In genomic region chr17:56537912-56538311, GRCm38 (mm10) we compare ENCODE assay signal across 13 mouse cellular contexts. TPM values are rescaled to one million over a fixed set of nuclear protein-coding genes. Genes with fewer than 3 reads are reported as not detected.
DNase-seq lines count a peak whose midpoint lies in the region; ATAC-seq and TF ChIP-seq lines count a peak whose summit lies in the region.
"Had no signal": no experiment of that assay in that cellular context is flagged by ENCODE, and none has a peak within 500 bp of the region (broad histone marks: within the 10 kb centered on the region; RNA-seq: fewer than 3 reads in every experiment).

No protein-coding gene starts in this region.

- H3K36me3 ChIP-seq in hindbrain, embryonic 11.5 days (ENCODE audit: control insufficient read depth, insufficient read depth, low read length) = no peaks in the 10 kb centered on the region
- H3K36me3 ChIP-seq in neural tube, embryonic 12.5 days = no peaks in the 10 kb centered on the region
- no peaks in the 10 kb centered on the region for H3K36me3 ChIP-seq in kidney, embryonic 15.5 days

- ATAC-seq in hindbrain, embryonic 11.5 days (ENCODE audit: low FRiP score) = peak; percentile 46; the same call in 1 of the 2 replicates
- peak; percentile 54 for ATAC-seq in neural tube, embryonic 12.5 days (ENCODE audit: low FRiP score, low read depth)
- ATAC-seq in kidney, embryonic 15.5 days (replicated peaks; ENCODE audit: low FRiP score) = no peak

- no peaks in the 10 kb centered on the region for H3K27me3 ChIP-seq in hindbrain, embryonic 11.5 days (ENCODE audit: control insufficient read depth, insufficient read depth, low read length)
- H3K27me3 ChIP-seq in neural tube, embryonic 12.5 days (replicated peaks) = no peaks in the 10 kb centered on the region
- H3K27me3 ChIP-seq in kidney, embryonic 15.5 days = no peaks in the 10 kb centered on the region

- no peaks in the 10 kb centered on the region for H3K9me3 ChIP-seq in hindbrain, embryonic 11.5 days (ENCODE audit: control insufficient read depth, low read length)
- no peaks in the 10 kb centered on the region for H3K9me3 ChIP-seq in neural tube, embryonic 12.5 days
- no peaks in the 10 kb centered on the region for H3K9me3 ChIP-seq in kidney, embryonic 15.5 days (replicated peaks)

- H3K4me2 ChIP-seq in hindbrain, embryonic 11.5 days (replicated peaks; ENCODE audit: low read depth, low read length) = no peak overlapping the region
- peak overlapping the region; percentile 16; the same call in 1 of the 2 replicates for H3K4me2 ChIP-seq in neural tube, embryonic 12.5 days (replicated peaks)
- no peak overlapping the region for H3K4me2 ChIP-seq in kidney, embryonic 15.5 days

- intact Hi-C loops in left cerebral cortex, adult 2 months (cut with DNase I) = no loop called here

- H3K27ac ChIP-seq in left cerebral cortex, adult 2 months = no peak overlapping the region
- H3K27ac ChIP-seq in hindbrain, embryonic 11.5 days (ENCODE audit: low read depth, low read length) = no peak overlapping the region
- H3K27ac ChIP-seq in neural tube, embryonic 12.5 days = no peak overlapping the region
- no peak overlapping the region for H3K27ac ChIP-seq in kidney, embryonic 15.5 days

- H3K4me1 ChIP-seq in hindbrain, embryonic 11.5 days (replicated peaks; ENCODE audit: control insufficient read depth, insufficient read depth, low read length) = no peaks in the 10 kb centered on the region; the same call in 1 of the 2 replicates
- H3K4me1 ChIP-seq in neural tube, embryonic 12.5 days = peaks cover 21% of the 10 kb centered on the region
- H3K4me1 ChIP-seq in kidney, embryonic 15.5 days = 0 out of 2 replicates have a peak, but pooled peaks cover 3% of the 10 kb centered on the region

- TF ChIP-seq CTCF in left cerebral cortex, adult 2 months (IDR thresholded peaks at IDR 0.05) = peak; percentile 37

- no peak overlapping the region for H3K4me3 ChIP-seq in left cerebral cortex, adult 2 months
- no peak overlapping the region for H3K4me3 ChIP-seq in hindbrain, embryonic 11.5 days (ENCODE audit: low read depth, low read length)
- H3K4me3 ChIP-seq in neural tube, embryonic 12.5 days = no peak overlapping the region
- no peak overlapping the region for H3K4me3 ChIP-seq in kidney, embryonic 15.5 days (replicated peaks)

- 24% methylated on average over 8 of the region's 8 CpGs for WGBS in hindbrain, embryonic 11.5 days
- WGBS in neural tube, embryonic 12.5 days = 11% methylated on average over 8 of the region's 8 CpGs
- WGBS in kidney, embryonic 15.5 days = 38% methylated on average over 8 of the region's 8 CpGs

- peak; percentile 30 for DNase-seq in cerebellum, adult 11-12 months
- no peak for DNase-seq in cerebellum, adult 11 months
- peak in 1 of 2 experiments; percentile 11 for DNase-seq in left cerebral cortex, adult 2 months (ENCODE audit: extremely low spot score in 1 of 2, low spot score in 2 of 2)
- no peak for DNase-seq in left cerebral cortex, adult 8-10 months (ENCODE audit: low spot score in 2 of 2)
- DNase-seq in hindbrain, embryonic 11.5 days (ENCODE audit: low spot score) = no peak
- DNase-seq in urinary bladder, postnatal 14 days (ENCODE audit: low spot score) = no peak

- H3K9ac ChIP-seq in hindbrain, embryonic 11.5 days (ENCODE audit: low read depth, low read length) = no peak overlapping the region
- no peak overlapping the region for H3K9ac ChIP-seq in neural tube, embryonic 12.5 days
- H3K9ac ChIP-seq in kidney, embryonic 15.5 days = no peak overlapping the region

RNA-seq across cellular contexts. Expression of gene Gm20219, which starts 16.3 kb away (rescaled TPM):
- total RNA-seq in left cerebral cortex, adult 2 months (2021) = 1 to 10 TPM; 2.5 to 4.0 TPM
- total RNA-seq in left cerebral cortex, adult 8-10 months (2022) = 1 to 10 TPM; 1.1 to 1.8 (median 1.4) TPM
- 1.0 and 1.1 TPM in 2 replicates for polyA plus RNA-seq in hindbrain, embryonic 11.5 days (2014; fragmentation: Nextera tagmentation; extraction: Ambion mirVana)
- polyA plus RNA-seq in neural tube, embryonic 12.5 days (2016; fragmentation: Nextera tagmentation; extraction: Ambion mirVana) = 1.1 and 1.4 TPM in 2 replicates
- 1.2 and 1.4 TPM in 2 replicates for polyA plus RNA-seq in kidney, embryonic 15.5 days (2015; fragmentation: Nextera tagmentation; extraction: Ambion mirVana)

RNA-seq across cellular contexts. Expression of gene Znrf4, which starts 25.7 kb away (rescaled TPM):
- not detected for total RNA-seq in left cerebral cortex, adult 2 months (2021)
- total RNA-seq in left cerebral cortex, adult 8-10 months (2022) = not detected
- polyA plus RNA-seq in hindbrain, embryonic 11.5 days (2014; fragmentation: Nextera tagmentation; extraction: Ambion mirVana) = not detected in 2 replicates
- not detected in 2 replicates for polyA plus RNA-seq in neural tube, embryonic 12.5 days (2016; fragmentation: Nextera tagmentation; extraction: Ambion mirVana)
- polyA plus RNA-seq in kidney, embryonic 15.5 days (2015; fragmentation: Nextera tagmentation; extraction: Ambion mirVana) = not detected in 2 replicates
- total RNA-seq: adrenal gland, postnatal 4 days; heart, adult 8-10 months; layer of hippocampus, postnatal 14 days; neutrophil, adult 5-6 weeks had no signal
- polyA plus RNA-seq: liver, embryonic 16.5 days had no signal

RNA-seq across cellular contexts. Expression of gene Safb2, which starts 46.5 kb away (rescaled TPM):
- total RNA-seq in left cerebral cortex, adult 2 months (2021) = 100 to 1,000 TPM; 133 to 148 TPM
- 100 to 1,000 TPM; 102 to 133 (median 112) TPM for total RNA-seq in left cerebral cortex, adult 8-10 months (2022)
- polyA plus RNA-seq in hindbrain, embryonic 11.5 days (2014; fragmentation: Nextera tagmentation; extraction: Ambion mirVana) = 47.6 and 56.1 TPM in 2 replicates
- polyA plus RNA-seq in neural tube, embryonic 12.5 days (2016; fragmentation: Nextera tagmentation; extraction: Ambion mirVana) = 87.1 and 90.5 TPM in 2 replicates
- polyA plus RNA-seq in kidney, embryonic 15.5 days (2015; fragmentation: Nextera tagmentation; extraction: Ambion mirVana) = 89.5 and 92.4 TPM in 2 replicates

RNA-seq across cellular contexts. Expression of gene Safb, which starts 46.7 kb away (rescaled TPM):
- 100 to 1,000 TPM; 160 to 168 TPM for total RNA-seq in left cerebral cortex, adult 2 months (2021)
- total RNA-seq in left cerebral cortex, adult 8-10 months (2022) = 100 to 1,000 TPM; 131 to 154 (median 146) TPM
- polyA plus RNA-seq in hindbrain, embryonic 11.5 days (2014; fragmentation: Nextera tagmentation; extraction: Ambion mirVana) = 93.7 and 105 TPM in 2 replicates
- polyA plus RNA-seq in neural tube, embryonic 12.5 days (2016; fragmentation: Nextera tagmentation; extraction: Ambion mirVana) = 140 and 162 TPM in 2 replicates
- polyA plus RNA-seq in kidney, embryonic 15.5 days (2015; fragmentation: Nextera tagmentation; extraction: Ambion mirVana) = 109 and 125 TPM in 2 replicates
